Mouse (Mus musculus): ENCODE measurements around the gene Sephs2.

The Sephs2 gene

GRCm38 (mm10) chr7:127273925-127274789 lies at the start of gene Sephs2:
Gene Sephs2 (minus strand): TSS chr7:127274055.
- DNase-seq: peak; percentile 96

- peak; percentile 75 for DNase-seq
Measured at GRCm38 (mm10) chr7:127322085-127322484, 48.2 kb upstream of the Sephs2 start.

GRCm38 (mm10) chr7:127321106-127321505 lies 47.3 kb upstream of the Sephs2 start:
- DNase-seq: no peak

GRCm38 (mm10) chr7:127313912-127314311 lies 40.1 kb upstream of the Sephs2 start:
- no peak for DNase-seq

GRCm38 (mm10) chr7:127309951-127310350 lies 36.1 kb upstream of the Sephs2 start:
- no peak for DNase-seq

GRCm38 (mm10) chr7:127308887-127309286 lies 35.0 kb upstream of the Sephs2 start:
- DNase-seq: peak; percentile 79

- no peak for DNase-seq
Measured at GRCm38 (mm10) chr7:127308431-127308830, 34.6 kb upstream of the Sephs2 start.

- DNase-seq: no peak
Measured at GRCm38 (mm10) chr7:127297586-127298193, 23.8 kb upstream of the Sephs2 start.

- DNase-seq: no peak
Measured at GRCm38 (mm10) chr7:127296786-127297555, 23.1 kb upstream of the Sephs2 start.

GRCm38 (mm10) chr7:127296098-127296497 lies 22.2 kb upstream of the Sephs2 start, which contains the start of gene Itgal:
Gene Itgal (plus strand): TSS chr7:127296260.
- no peak for DNase-seq

- DNase-seq: no peak
Measured at GRCm38 (mm10) chr7:127290142-127290541, 16.3 kb upstream of the Sephs2 start.

- no peak for DNase-seq
Measured at GRCm38 (mm10) chr7:127289306-127289705, 15.5 kb upstream of the Sephs2 start.

GRCm38 (mm10) chr7:127287940-127288339 lies 14.1 kb upstream of the Sephs2 start:
- DNase-seq: no peak

- no peak for DNase-seq
Measured at GRCm38 (mm10) chr7:127285154-127285553, 11.3 kb upstream of the Sephs2 start.

- DNase-seq: no peak
Measured at GRCm38 (mm10) chr7:127282190-127282589, 8.3 kb upstream of the Sephs2 start.

- no peak for DNase-seq
Measured at GRCm38 (mm10) chr7:127281114-127281513, 7.3 kb upstream of the Sephs2 start.

- DNase-seq: no peak
Measured at GRCm38 (mm10) chr7:127280092-127280491, 6.2 kb upstream of the Sephs2 start.

- peak; percentile 74 for DNase-seq
Measured at GRCm38 (mm10) chr7:127278311-127278710, 4.5 kb upstream of the Sephs2 start.

GRCm38 (mm10) chr7:127276519-127276961 lies 2.7 kb upstream of the Sephs2 start:
- DNase-seq: no peak

- DNase-seq: peak; percentile 59
Measured at GRCm38 (mm10) chr7:127273118-127273923, 534 bp downstream of the Sephs2 start.

- no peak for DNase-seq
Measured at GRCm38 (mm10) chr7:127272566-127272965, 1.3 kb downstream of the Sephs2 start.

- DNase-seq: no peak
Measured at GRCm38 (mm10) chr7:127271093-127271492, 2.8 kb downstream of the Sephs2 start.

Data from lung, postnatal 10 days (tissue).